Mouse (Mus musculus) cerebellum, postnatal 4 days (tissue): ENCODE data around the gene Vmn1r31.

Source experiments
- DNase-seq, 2 experiments: peaks; one replicate each; pipeline ENCODE4 v3.0.0; 2022; ENCODE audit warnings: low spot score in 2 of 2, mixed read lengths in 1 of 2

The Vmn1r31 gene

GRCm38 (mm10) chr6:58475230-58475629 is at the start of gene Vmn1r31:
Gene Vmn1r31 (minus strand): TSS chr6:58475330.
- no peak for DNase-seq

DNA sequence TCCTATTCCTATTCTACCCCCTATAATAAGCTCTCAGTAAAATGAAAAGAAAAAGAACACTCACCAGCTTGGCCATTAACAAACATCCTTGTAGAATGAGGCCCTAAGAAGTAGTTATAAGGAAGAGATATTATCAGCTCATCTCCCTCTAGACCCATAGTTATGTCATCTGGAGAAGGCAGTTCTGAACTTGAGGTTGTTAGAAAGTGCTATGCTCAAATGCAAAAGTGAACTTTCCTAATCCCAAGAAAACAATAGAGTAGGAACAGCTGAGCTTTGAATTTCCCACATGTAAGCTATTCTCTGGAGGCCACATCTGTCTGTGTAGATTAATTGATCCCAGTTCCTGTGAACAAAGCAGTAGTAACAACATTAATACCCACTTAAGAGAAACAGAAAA is 31.8 kb downstream of the Vmn1r31 start, which contains the start of gene Vmn1r30:
TSS of gene Vmn1r30 (minus strand) at position 101 of the 400 bp plus-strand sequence.
- DNase-seq: no peak
